Mouse (Mus musculus) limb, embryonic 12.5 days (tissue): ENCODE results near the gene Fuca1. TPM values are rescaled to one million over a fixed set of nuclear protein-coding genes. Genes with fewer than 3 reads are reported as not detected.

Source experiments
- ATAC-seq: fragments of 200-750 bp; cut with Nextera tagmentation; 2 replicates; pipeline ENCODE4 v1.8.0; 2017; ENCODE audit warnings: low read depth, moderate TSS enrichment; ENCODE audit not compliant: insufficient number of reproducible peaks, insufficient read depth, low FRiP score, low TSS enrichment
- H3K27ac ChIP-seq: fragments of 300-500 bp; sonication (generic); 2 replicates; pipeline ENCODE4 v1.5.1; 2016; ENCODE audit warnings: mild to moderate bottlenecking, moderate library complexity
- H3K27me3 ChIP-seq: fragments of 300-500 bp; sonication (generic); 2 replicates; pipeline ENCODE4 v1.6.1; 2016; ENCODE audit warnings: mild to moderate bottlenecking, moderate library complexity
- H3K36me3 ChIP-seq: fragments of 300-500 bp; sonication (generic); 2 replicates; pipeline ENCODE4 v1.6.1; 2016; ENCODE audit warnings: mild to moderate bottlenecking, moderate library complexity
- H3K4me1 ChIP-seq: fragments of 300-500 bp; sonication (generic); replicated peaks from 2 replicates; pipeline ENCODE4 v1.6.1; 2016
- H3K4me2 ChIP-seq: fragments of 300-500 bp; sonication (generic); 2 replicates; pipeline ENCODE4 v1.6.1; 2016; ENCODE audit warnings: mild to moderate bottlenecking, moderate library complexity
- H3K4me3 ChIP-seq: fragments of 300-500 bp; sonication (generic); replicated peaks from 2 replicates; pipeline ENCODE4 v1.5.1; 2016; ENCODE audit warnings: mild to moderate bottlenecking
- H3K9ac ChIP-seq: fragments of 300-500 bp; sonication (generic); replicated peaks from 2 replicates; pipeline ENCODE4 v1.6.1; 2016; ENCODE audit warnings: mild to moderate bottlenecking, moderate library complexity
- H3K9me3 ChIP-seq: fragments of 300-500 bp; sonication (generic); 2 replicates; pipeline ENCODE4 v1.6.1; 2016; ENCODE audit warnings: mild to moderate bottlenecking, moderate library complexity
- WGBS: fragments of 180-500 bp; shearing (Covaris S2); methylation state at CpG from one replicate; pipeline ENCODE4 v1.1.7; 2016; 5-methylcytosine and 5-hydroxymethylcytosine counted together
- polyA plus RNA-seq: library from polyadenylated mRNA; unstranded; fragments of >200 nt; fragmentation: Nextera tagmentation; extraction: Ambion mirVana; gene quantifications from 2 replicates; pipeline ENCODE4 v1.2.1, GENCODE M21; 2016

Gene Fuca1
- polyA plus RNA-seq, 1 experiment from 2014 or later: 47.0 TPM

GRCm38 (mm10) chr4:135953179-135953578 lies 32.6 kb downstream of the Fuca1 start:
- no peak for ATAC-seq
- Histone ChIP-seq H3K27ac (no peak overlapping the region), H3K9ac (no peak overlapping the region), H3K27me3 (no peaks in the 10 kb centered on the region), H3K9me3 (0 out of 2 replicates have a peak, but pooled peaks cover 3% of the 10 kb centered on the region), H3K4me2 (no peak overlapping the region), H3K4me3 (no peak overlapping the region), H3K36me3 (peaks cover 60% of the 10 kb centered on the region), H3K4me1 (0 out of 2 replicates have a peak, but pooled peaks cover under 1% of the 10 kb centered on the region)
- 89% methylated on average over 3 of the region's 3 CpGs for WGBS

- Histone ChIP-seq H3K4me1 (no peaks in the 10 kb centered on the region), H3K36me3 (peaks cover 65% of the 10 kb centered on the region), H3K9ac (no peak overlapping the region), H3K27ac (no peak overlapping the region), H3K4me3 (no peak overlapping the region), H3K27me3 (no peaks in the 10 kb centered on the region), H3K9me3 (0 out of 2 replicates have a peak, but pooled peaks cover 3% of the 10 kb centered on the region), H3K4me2 (no peak overlapping the region)
- WGBS: 14% methylated on average over 2 of the region's 2 CpGs
- ATAC-seq: no peak
Observed at GRCm38 (mm10) chr4:135954241-135954640, 33.7 kb downstream of the Fuca1 start.

GRCm38 (mm10) chr4:135955886-135956285 lies 35.4 kb downstream of the Fuca1 start:
- H3K4me3 ChIP-seq: no peak overlapping the region
- no peak for ATAC-seq
- 0 out of 2 replicates have a peak, but pooled peaks cover 3% of the 10 kb centered on the region for H3K9me3 ChIP-seq
- no peaks in the 10 kb centered on the region for H3K27me3 ChIP-seq
- H3K9ac ChIP-seq: no peak overlapping the region
- H3K27ac ChIP-seq: no peak overlapping the region
- peaks cover 71% of the 10 kb centered on the region for H3K36me3 ChIP-seq
- H3K4me1 ChIP-seq: no peaks in the 10 kb centered on the region
- 87% methylated on average over 9 of the region's 9 CpGs for WGBS
- H3K4me2 ChIP-seq: no peak overlapping the region

- ATAC-seq: no peak
- peaks cover 62% of the 10 kb centered on the region for H3K36me3 ChIP-seq
- no peaks in the 10 kb centered on the region for H3K9me3 ChIP-seq
- H3K4me1 ChIP-seq: 0 out of 2 replicates have a peak, but pooled peaks cover 6% of the 10 kb centered on the region
- no peak overlapping the region for H3K9ac ChIP-seq
- no peak overlapping the region for H3K4me2 ChIP-seq
- no peak overlapping the region for H3K27ac ChIP-seq
- no peaks in the 10 kb centered on the region for H3K27me3 ChIP-seq
- WGBS: 58% methylated on average over 8 of the region's 8 CpGs
- H3K4me3 ChIP-seq: no peak overlapping the region
Observed at GRCm38 (mm10) chr4:135958354-135958753, 37.8 kb downstream of the Fuca1 start.

GRCm38 (mm10) chr4:135960717-135961116 lies 40.2 kb downstream of the Fuca1 start:
- H3K4me3 ChIP-seq: no peak overlapping the region
- H3K4me2 ChIP-seq: no peak overlapping the region
- WGBS: 22% methylated on average over 5 of the region's 5 CpGs
- H3K27me3 ChIP-seq: no peaks in the 10 kb centered on the region
- no peak overlapping the region for H3K27ac ChIP-seq
- H3K4me1 ChIP-seq: peaks cover 16% of the 10 kb centered on the region
- H3K9me3 ChIP-seq: no peaks in the 10 kb centered on the region
- ATAC-seq: no peak
- H3K9ac ChIP-seq: 0 out of 2 replicates have a peak overlapping the region, but pooled peaks have one; percentile 1
- H3K36me3 ChIP-seq: peaks cover 56% of the 10 kb centered on the region

- no peak for ATAC-seq
- Histone ChIP-seq H3K9ac (no peak overlapping the region; the same call in 1 of the 2 replicates), H3K27me3 (no peaks in the 10 kb centered on the region), H3K27ac (no peak overlapping the region), H3K4me2 (no peak overlapping the region), H3K4me1 (peaks cover 16% of the 10 kb centered on the region), H3K36me3 (peaks cover 56% of the 10 kb centered on the region), H3K9me3 (no peaks in the 10 kb centered on the region), H3K4me3 (no peak overlapping the region)
- WGBS: 87% methylated on average over 5 of the region's 5 CpGs
Observed at GRCm38 (mm10) chr4:135961709-135962108, 41.2 kb downstream of the Fuca1 start.

- no peak overlapping the region for H3K9ac ChIP-seq
- H3K27me3 ChIP-seq: no peaks in the 10 kb centered on the region
- peaks cover 16% of the 10 kb centered on the region for H3K4me1 ChIP-seq
- H3K27ac ChIP-seq: no peak overlapping the region
- peaks cover 60% of the 10 kb centered on the region for H3K36me3 ChIP-seq
- no peaks in the 10 kb centered on the region for H3K9me3 ChIP-seq
- 89% methylated on average over 7 of the region's 7 CpGs for WGBS
- peak overlapping the region; percentile 58; the same call in 1 of the 2 replicates for H3K4me3 ChIP-seq
- no peak overlapping the region for H3K4me2 ChIP-seq
- ATAC-seq: no peak
Observed at GRCm38 (mm10) chr4:135962198-135962597, 41.7 kb downstream of the Fuca1 start.

- WGBS: 6% methylated on average over 15 of the region's 15 CpGs
- ATAC-seq: no peak
- H3K36me3 ChIP-seq: peaks cover 61% of the 10 kb centered on the region
Observed at GRCm38 (mm10) chr4:135962946-135963345, 42.4 kb downstream of the Fuca1 start.

GRCm38 (mm10) chr4:135963457-135964193 lies 43.1 kb downstream of the Fuca1 start, which contains the start of gene Gale:
Gene Gale (plus strand): TSS chr4:135963727.
- under 1% methylated on average over 56 of the region's 56 CpGs for whole genome bisulfite sequencing
- Histone ChIP-seq H3K27me3 (no peaks in the 10 kb centered on the region), H3K27ac (peak within 1 kb of the TSS; percentile 88), H3K9ac (peak within 1 kb of the TSS; percentile 73), H3K4me1 (peaks cover 20% of the 10 kb centered on the region), H3K9me3 (no peaks in the 10 kb centered on the region), H3K4me3 (peak within 1 kb of the TSS; percentile 58), H3K36me3 (peaks cover 61% of the 10 kb centered on the region), H3K4me2 (peak within 1 kb of the TSS; percentile 89)
- ATAC-seq: peak; percentile 87

More at GRCm38 (mm10) chr4:135962946-135963345, 42.4 kb downstream of the Fuca1 start:
- H3K4me2 ChIP-seq: peak overlapping the region; percentile 89
- peak overlapping the region; percentile 88 for H3K27ac ChIP-seq
- no peaks in the 10 kb centered on the region for H3K27me3 ChIP-seq
- H3K9me3 ChIP-seq: no peaks in the 10 kb centered on the region
- H3K4me1 ChIP-seq: peaks cover 16% of the 10 kb centered on the region
- H3K4me3 ChIP-seq: peak overlapping the region; percentile 58
- H3K9ac ChIP-seq: peak overlapping the region; percentile 73

- no peak for ATAC-seq
- H3K4me2 ChIP-seq: peak overlapping the region; percentile 89
- peak overlapping the region; percentile 72 for H3K9ac ChIP-seq
- WGBS: 8% methylated on average over 12 of the region's 12 CpGs
- peak overlapping the region; percentile 8; the same call in 1 of the 2 replicates for H3K27ac ChIP-seq
- H3K4me3 ChIP-seq: peak overlapping the region; percentile 58
- no peaks in the 10 kb centered on the region for H3K27me3 ChIP-seq
- no peaks in the 10 kb centered on the region for H3K9me3 ChIP-seq
- peaks cover 61% of the 10 kb centered on the region for H3K36me3 ChIP-seq
- peaks cover 21% of the 10 kb centered on the region for H3K4me1 ChIP-seq
Observed at GRCm38 (mm10) chr4:135964426-135964825, 43.9 kb downstream of the Fuca1 start.

GRCm38 (mm10) chr4:135965113-135965512 lies 44.6 kb downstream of the Fuca1 start:
- WGBS: 83% methylated on average over 9 of the region's 9 CpGs
- H3K36me3 ChIP-seq: peaks cover 61% of the 10 kb centered on the region
- H3K27ac ChIP-seq: no peak overlapping the region
- H3K4me3 ChIP-seq: no peak overlapping the region; the same call in 1 of the 2 replicates
- H3K4me2 ChIP-seq: peak overlapping the region; percentile 89; the same call in 1 of the 2 replicates
- peaks cover 21% of the 10 kb centered on the region for H3K4me1 ChIP-seq
- ATAC-seq: no peak
- H3K9me3 ChIP-seq: no peaks in the 10 kb centered on the region
- no peaks in the 10 kb centered on the region for H3K27me3 ChIP-seq
- no peak overlapping the region for H3K9ac ChIP-seq
